In genomic region chr7:73697092-73697491, GRCm38 (mm10) we compare ENCODE assay signal across 23 mouse cellular contexts. TPM values are rescaled to one million over a fixed set of nuclear protein-coding genes. Genes with fewer than 3 reads are reported as not detected.
DNase-seq lines count a peak whose midpoint lies in the region; ATAC-seq lines count a peak whose summit lies in the region.
"Had no signal": no experiment of that assay in that cellular context is flagged by ENCODE, and none has a peak within 500 bp of the region (broad histone marks: within the 10 kb centered on the region; RNA-seq: fewer than 3 reads in every experiment).

No protein-coding gene starts in this region.

- H3K36me3 ChIP-seq in forebrain, embryonic 16.5 days (ENCODE audit: control insufficient read depth, insufficient read depth) = no peaks in the 10 kb centered on the region
- H3K36me3 ChIP-seq: embryonic facial prominence, embryonic 10.5 days; G1E; hindbrain, embryonic 10.5 days had no signal

- no peak overlapping the region for H3K4me3 ChIP-seq in forebrain, embryonic 16.5 days (replicated peaks; ENCODE audit: low read length)
- H3K4me3 ChIP-seq: embryonic facial prominence, embryonic 10.5 days; hindbrain, embryonic 10.5 days had no signal

- H3K9me3 ChIP-seq in forebrain, embryonic 16.5 days (ENCODE audit: control insufficient read depth, low read length) = no peaks in the 10 kb centered on the region
- H3K9me3 ChIP-seq: embryonic facial prominence, embryonic 10.5 days; G1E; hindbrain, embryonic 10.5 days had no signal

- WGBS in forebrain, embryonic 16.5 days = 85% methylated on average over 3 of the region's 3 CpGs

- no peaks in the 10 kb centered on the region for H3K27me3 ChIP-seq in forebrain, embryonic 16.5 days (replicated peaks; ENCODE audit: control insufficient read depth, insufficient read depth, low read length)
- H3K27me3 ChIP-seq: Patski had no signal

- H3K9ac ChIP-seq in forebrain, embryonic 16.5 days (replicated peaks; ENCODE audit: low read depth, low read length) = no peak overlapping the region
- H3K9ac ChIP-seq: hindbrain, embryonic 14.5 days had no signal

- ATAC-seq in hematopoietic stem cell, adult 5-6 weeks (replicated peaks in 1 of 2; ENCODE audit: insufficient read depth in 1 of 2, low FRiP score in 2 of 2, low TSS enrichment in 1 of 2, low read depth in 1 of 2, poor library complexity in 2 of 2, severe bottlenecking in 2 of 2) = peak; percentile 75 to 84
- no peak for ATAC-seq in forebrain, embryonic 16.5 days
- ATAC-seq: activated CD4-positive, CD25-positive, alpha-beta regulatory T cell, adult 4 months; forebrain, embryonic 14.5 days; intestine, embryonic 16.5 days; Patski had no signal

- no peaks in the 10 kb centered on the region for H3K4me1 ChIP-seq in forebrain, embryonic 16.5 days (replicated peaks; ENCODE audit: control insufficient read depth, insufficient read depth, low read length)
- H3K4me1 ChIP-seq: embryonic facial prominence, embryonic 10.5 days; hindbrain, embryonic 10.5 days had no signal

- H3K4me2 ChIP-seq in forebrain, embryonic 16.5 days (ENCODE audit: low read length) = no peak overlapping the region
- H3K4me2 ChIP-seq: hindbrain, embryonic 14.5 days had no signal

- no peak overlapping the region for H3K27ac ChIP-seq in forebrain, embryonic 16.5 days (ENCODE audit: low read length)
- H3K27ac ChIP-seq: embryonic facial prominence, embryonic 10.5 days; hindbrain, embryonic 10.5 days; hindbrain, embryonic 14.5 days had no signal

- peak; percentile 21 for DNase-seq in 3T3-L1 (ENCODE audit: low read depth, low spot score)
- DNase-seq in 416B (ENCODE audit: low read depth) = peak; percentile 85
- DNase-seq in NIH3T3 (ENCODE audit: low read depth) = peak; percentile 6
- no peak for DNase-seq in frontal cortex, postnatal 36 days (ENCODE audit: low spot score in 2 of 2)
- DNase-seq in right cerebral cortex, postnatal 14 days = no peak
- DNase-seq in gastrocnemius, adult 8-10 months (ENCODE audit: low spot score in 2 of 2) = no peak
- DNase-seq: adrenal gland, postnatal 14 days; cerebellum, adult 18-20 months; cerebellum, adult 9-11 months; cerebellum, postnatal 36 days; gastrocnemius, postnatal 25 days; heart, postnatal 14 days had no signal

RNA-seq across cellular contexts. Expression of gene Fam174b, which starts 43.0 kb away (rescaled TPM):
- total RNA-seq in hematopoietic stem cell, adult 5-6 weeks (2017) = 6.1 and 7.7 TPM in 2 replicates
- 1 to 10 TPM; 2.2 to 3.8 (median 3.0) TPM for total RNA-seq in gastrocnemius, adult 8-10 months (2022)
- polyA plus RNA-seq in forebrain, embryonic 16.5 days (2015; fragmentation: Nextera tagmentation; extraction: Ambion mirVana) = 39.6 and 40.9 TPM in 2 replicates
- polyA plus RNA-seq: C2C12 had no signal

Comparison
In these comparisons a context has a peak if more than half of its experiments do, and no peak if none do; other contexts are left out.
1. DNase-seq: peak in 3T3-L1 (single experiment), 416B (single experiment) and NIH3T3 (single experiment); none in frontal cortex, postnatal 36 days (0 of 2), right cerebral cortex, postnatal 14 days (single experiment) and gastrocnemius, adult 8-10 months (0 of 2).